ENCODE assay signal across 8 mouse cellular contexts in the genomic region with DNA sequence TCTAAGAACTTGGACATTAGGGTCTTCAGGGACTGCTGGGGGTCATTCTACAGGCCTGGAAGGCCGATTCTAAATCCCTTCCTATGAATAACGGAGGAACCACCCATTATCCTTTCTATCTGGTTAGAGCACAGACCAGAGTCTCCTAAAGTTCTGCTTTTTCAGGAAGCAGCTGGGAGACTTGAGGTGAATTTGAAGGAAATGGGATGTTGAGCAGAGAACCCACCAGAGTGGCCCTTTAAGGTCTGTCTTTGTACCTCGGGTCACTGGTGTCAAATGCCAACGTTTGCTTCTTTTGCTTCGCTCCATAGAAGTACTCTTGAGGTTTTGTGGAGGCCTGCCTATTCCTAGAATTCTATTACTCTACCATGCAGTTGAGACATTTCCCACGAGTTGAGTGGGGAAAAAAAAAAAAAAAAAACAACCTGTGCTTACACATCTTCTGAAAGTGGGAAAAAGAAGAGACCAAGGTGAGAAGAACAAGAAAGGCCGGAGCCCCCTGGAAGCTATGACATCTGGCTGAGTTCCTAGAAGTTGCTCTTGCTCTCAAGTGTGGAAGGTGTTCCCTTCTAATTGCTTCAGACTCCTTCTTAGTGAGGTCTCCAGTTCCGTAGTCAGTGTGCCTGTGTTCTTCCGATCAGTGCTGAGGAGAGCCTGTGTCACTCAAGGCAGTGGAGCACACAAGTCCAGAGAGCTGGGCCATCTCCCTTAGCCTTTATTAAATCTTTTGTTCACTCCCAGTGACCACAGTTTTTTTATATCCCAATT. TPM values are rescaled to one million over a fixed set of nuclear protein-coding genes. Genes with fewer than 3 reads are reported as not detected.
DNase-seq lines count a peak whose midpoint lies in the region; ATAC-seq and TF ChIP-seq lines count a peak whose summit lies in the region.

No protein-coding gene starts in this region.

- peaks cover 11% of the 10 kb centered on the region for H3K4me1 ChIP-seq in heart, adult 2 months (ENCODE audit: control insufficient read depth, insufficient read depth, low read length)
- peaks cover 45% of the 10 kb centered on the region for H3K4me1 ChIP-seq in heart, embryonic 15.5 days (replicated peaks)
- peaks cover 32% of the 10 kb centered on the region for H3K4me1 ChIP-seq in liver, embryonic 15.5 days (replicated peaks)

- 0 out of 2 replicates have a peak, but pooled peaks cover 2% of the 10 kb centered on the region for H3K79me2 ChIP-seq in heart, adult 2 months (replicated peaks; ENCODE audit: control insufficient read depth, insufficient read depth, low read length)

- intact Hi-C loops in heart, adult 2 months (cut with DNase I) = no loop called here
- intact Hi-C loops in heart, postnatal 10 days (cut with DNase I) = no loop called here
- intact Hi-C loops in left cerebral cortex, postnatal 4 days (cut with DNase I) = no loop called here

- no peak for TF ChIP-seq CTCF in heart, adult 2 months (IDR thresholded peaks at IDR 0.05)

- TF ChIP-seq POLR2A in heart, adult 2 months (IDR thresholded peaks at IDR 0.05; ENCODE audit: insufficient read depth, low read depth, low read length) = no peak

- peak overlapping the region; percentile 96 for H3K27ac ChIP-seq in heart, adult 2 months
- peak overlapping the region; percentile 100 for H3K27ac ChIP-seq in heart, embryonic 15.5 days
- H3K27ac ChIP-seq in liver, embryonic 15.5 days (replicated peaks) = peak overlapping the region; percentile 64

- no peaks in the 10 kb centered on the region for H3K36me3 ChIP-seq in heart, adult 2 months (ENCODE audit: control insufficient read depth, insufficient read depth, low read length)
- no peaks in the 10 kb centered on the region for H3K36me3 ChIP-seq in heart, embryonic 15.5 days
- no peaks in the 10 kb centered on the region for H3K36me3 ChIP-seq in liver, embryonic 15.5 days (replicated peaks)

- ATAC-seq in heart, embryonic 15.5 days (replicated peaks; ENCODE audit: insufficient number of reproducible peaks, insufficient read depth, low FRiP score, low read depth) = no peak
- ATAC-seq in liver, embryonic 15.5 days (ENCODE audit: insufficient read depth) = no peak

- WGBS in heart, adult 2 months = 32% methylated on average over 9 of the region's 9 CpGs
- 27% methylated on average over 9 of the region's 9 CpGs for WGBS in heart, embryonic 15.5 days
- 32% methylated on average over 9 of the region's 9 CpGs for WGBS in liver, embryonic 15.5 days (ENCODE audit: insufficient replicate concordance)

- H3K27me3 ChIP-seq in heart, adult 2 months (ENCODE audit: control insufficient read depth, insufficient read depth, low read length) = no peaks in the 10 kb centered on the region
- H3K27me3 ChIP-seq in heart, embryonic 15.5 days = no peaks in the 10 kb centered on the region
- H3K27me3 ChIP-seq in liver, embryonic 15.5 days = peaks cover 74% of the 10 kb centered on the region

- peak overlapping the region; percentile 86 for H3K4me2 ChIP-seq in heart, embryonic 15.5 days
- H3K4me2 ChIP-seq in liver, embryonic 15.5 days = peak overlapping the region; percentile 40

- no peaks in the 10 kb centered on the region for H3K9me3 ChIP-seq in heart, embryonic 15.5 days (replicated peaks)
- H3K9me3 ChIP-seq in liver, embryonic 15.5 days (replicated peaks) = no peaks in the 10 kb centered on the region

- H3K4me3 ChIP-seq in heart, adult 2 months = peak overlapping the region; percentile 42; the same call in 1 of the 2 replicates
- peak overlapping the region; percentile 47 for H3K4me3 ChIP-seq in heart, embryonic 15.5 days
- H3K4me3 ChIP-seq in liver, embryonic 15.5 days (replicated peaks) = no peak overlapping the region

- DNase-seq in heart, adult 2 months = no peak
- no peak for DNase-seq in heart, postnatal 10 days
- peak; percentile 47 for DNase-seq in ES-CJ7 (ENCODE audit: low read depth, low spot score)
- no peak for DNase-seq in left cerebral cortex, adult 11 months (ENCODE audit: low spot score)
- no peak for DNase-seq in left cerebral cortex, postnatal 4 days
- no peak for DNase-seq in ovary, postnatal 10 days (ENCODE audit: low spot score)

- H3K9ac ChIP-seq in heart, adult 2 months (ENCODE audit: low read depth, low read length) = no peak overlapping the region
- peak overlapping the region; percentile 47 for H3K9ac ChIP-seq in heart, embryonic 15.5 days
- H3K9ac ChIP-seq in liver, embryonic 15.5 days = no peak overlapping the region

- no peak for TF ChIP-seq EP300 in heart, adult 2 months (IDR thresholded peaks at IDR 0.05; ENCODE audit: insufficient read depth, low read depth, low read length)

RNA-seq across cellular contexts. Expression of gene Ptms, which starts 0.6 kb away (rescaled TPM):
- 100 to 1,000 TPM; 154 to 163 TPM for total RNA-seq in heart, adult 2 months (2021)
- 547 and 614 TPM in 2 replicates for polyA plus RNA-seq in heart, adult 2 months (2012; rRNA removed)
- total RNA-seq in heart, postnatal 10 days (2021) = 100 to 1,000 TPM; 516 to 532 TPM
- polyA plus RNA-seq in heart, embryonic 15.5 days (2015; fragmentation: Nextera tagmentation; extraction: Ambion mirVana) = 255 and 294 TPM in 2 replicates
- 56.2 and 62.7 TPM in 2 replicates for polyA plus RNA-seq in liver, embryonic 15.5 days (2015; fragmentation: Nextera tagmentation; extraction: Ambion mirVana)
- 1,000 to 10,000 TPM; 1,603 to 1,633 TPM for total RNA-seq in left cerebral cortex, postnatal 4 days (2021)

RNA-seq across cellular contexts. Expression of gene Lag3, which starts 9.0 kb away (rescaled TPM):
- total RNA-seq in heart, adult 2 months (2021) = under 1 TPM; 0.32 to 0.34 TPM
- 0.29 and 0.47 TPM in 2 replicates for polyA plus RNA-seq in heart, adult 2 months (2012; rRNA removed)
- total RNA-seq in heart, postnatal 10 days (2021) = under 1 TPM; 0.72 to 0.84 TPM
- polyA plus RNA-seq in heart, embryonic 15.5 days (2015; fragmentation: Nextera tagmentation; extraction: Ambion mirVana) = 1.2 and 1.7 TPM in 2 replicates
- 0.13 and 0.18 TPM in 2 replicates for polyA plus RNA-seq in liver, embryonic 15.5 days (2015; fragmentation: Nextera tagmentation; extraction: Ambion mirVana)
- total RNA-seq in left cerebral cortex, postnatal 4 days (2021) = 1 to 10 TPM; 1.7 to 2.3 TPM

RNA-seq across cellular contexts. Expression of gene Mlf2, which starts 10.7 kb away (rescaled TPM):
- total RNA-seq in heart, adult 2 months (2021) = 100 to 1,000 TPM; 179 to 194 TPM
- polyA plus RNA-seq in heart, adult 2 months (2012; rRNA removed) = 259 and 275 TPM in 2 replicates
- total RNA-seq in heart, postnatal 10 days (2021) = 100 to 1,000 TPM; 231 to 236 TPM
- 358 and 371 TPM in 2 replicates for polyA plus RNA-seq in heart, embryonic 15.5 days (2015; fragmentation: Nextera tagmentation; extraction: Ambion mirVana)
- 119 and 127 TPM in 2 replicates for polyA plus RNA-seq in liver, embryonic 15.5 days (2015; fragmentation: Nextera tagmentation; extraction: Ambion mirVana)
- 100 to 1,000 TPM; 467 to 469 TPM for total RNA-seq in left cerebral cortex, postnatal 4 days (2021)

RNA-seq across cellular contexts. Expression of gene Cd4, which starts 32.5 kb away (rescaled TPM):
- under 1 TPM; 0.34 to 0.57 TPM for total RNA-seq in heart, adult 2 months (2021)
- polyA plus RNA-seq in heart, adult 2 months (2012; rRNA removed) = 0.53 and 0.66 TPM in 2 replicates
- total RNA-seq in heart, postnatal 10 days (2021) = 1 to 10 TPM; 1.2 to 2.1 TPM
- 0.05 and 0.68 TPM in 2 replicates for polyA plus RNA-seq in heart, embryonic 15.5 days (2015; fragmentation: Nextera tagmentation; extraction: Ambion mirVana)
- 0.07 and 0.20 TPM in 2 replicates for polyA plus RNA-seq in liver, embryonic 15.5 days (2015; fragmentation: Nextera tagmentation; extraction: Ambion mirVana)
- 1 to 10 TPM in 1 of 2 experiments, under 1 TPM in 1; 0.52 to 1.2 TPM for total RNA-seq in left cerebral cortex, postnatal 4 days (2021)

RNA-seq across cellular contexts. Expression of gene Cops7a, which starts 44.8 kb away (rescaled TPM):
- total RNA-seq in heart, adult 2 months (2021) = 10 to 100 TPM; 83.2 to 99.8 TPM
- 208 and 238 TPM in 2 replicates for polyA plus RNA-seq in heart, adult 2 months (2012; rRNA removed)
- 100 to 1,000 TPM; 102 to 108 TPM for total RNA-seq in heart, postnatal 10 days (2021)
- 129 and 139 TPM in 2 replicates for polyA plus RNA-seq in heart, embryonic 15.5 days (2015; fragmentation: Nextera tagmentation; extraction: Ambion mirVana)
- polyA plus RNA-seq in liver, embryonic 15.5 days (2015; fragmentation: Nextera tagmentation; extraction: Ambion mirVana) = 52.4 and 55.1 TPM in 2 replicates
- 10 to 100 TPM; 67.8 to 72.6 TPM for total RNA-seq in left cerebral cortex, postnatal 4 days (2021)
